Mouse (Mus musculus) embryonic facial prominence, embryonic 10.5 days (tissue): Measurements from ENCODE around the gene Llgl2. TPM values are rescaled to one million over a fixed set of nuclear protein-coding genes. Genes with fewer than 3 reads are reported as not detected.
A peak's percentile ranks its signal among the peaks of the same experiment; 100 is the strongest.

ENCODE experiments used
- DNase-seq: peaks from one replicate; pipeline ENCODE4 v3.0.0-alpha.2; 2017; ENCODE audit warnings: low spot score
- H3K27ac ChIP-seq: fragments of 300-500 bp; sonication (generic); replicated peaks from 2 replicates; pipeline ENCODE4 v1.5.1; 2016; ENCODE audit warnings: mild to moderate bottlenecking
- H3K27me3 ChIP-seq: fragments of 300-500 bp; sonication (generic); replicated peaks from 2 replicates; pipeline ENCODE4 v1.6.1; 2016; ENCODE audit warnings: low read depth, mild to moderate bottlenecking; ENCODE audit not compliant: poor library complexity, severe bottlenecking
- H3K36me3 ChIP-seq: fragments of 300-500 bp; sonication (generic); replicated peaks from 2 replicates; pipeline ENCODE4 v1.6.1; 2016; ENCODE audit warnings: mild to moderate bottlenecking, moderate library complexity
- H3K4me1 ChIP-seq: fragments of 300-500 bp; sonication (generic); 2 replicates; pipeline ENCODE4 v1.6.1; 2016
- H3K4me3 ChIP-seq: fragments of 300-500 bp; sonication (generic); 2 replicates; pipeline ENCODE4 v1.5.1; 2016; ENCODE audit warnings: mild to moderate bottlenecking, moderate library complexity
- H3K9me3 ChIP-seq: fragments of 300-500 bp; sonication (generic); 2 replicates; pipeline ENCODE4 v1.6.1; 2016; ENCODE audit warnings: mild to moderate bottlenecking
- WGBS: fragments of 180-500 bp; shearing (Covaris S2); methylation state at CpG from one replicate; pipeline ENCODE4 v1.1.7; 2016; 5-methylcytosine and 5-hydroxymethylcytosine counted together
- polyA plus RNA-seq: library from polyadenylated mRNA; unstranded; fragments of >200 nt; fragmentation: Nextera tagmentation; extraction: Ambion mirVana; gene quantifications from 2 replicates; pipeline ENCODE4 v1.2.1, GENCODE M21; 2016

Llgl2 gene
- polyA plus RNA-seq, 1 experiment from 2014 or later: 15.3 TPM

- Histone ChIP-seq H3K27me3 (peaks cover 77% of the 10 kb centered on the region), H3K36me3 (no peaks in the 10 kb centered on the region), H3K27ac (peak overlapping the region; percentile 70; the same call in 1 of the 2 replicates), H3K4me1 (peaks cover 84% of the 10 kb centered on the region), H3K4me3 (peak overlapping the region; percentile 23; the same call in 1 of the 2 replicates), H3K9me3 (no peaks in the 10 kb centered on the region)
- no peak for DNase-seq
- 15% methylated on average over 25 of the region's 25 CpGs for WGBS
Measured at GRCm38 (mm10) chr11:115830550-115831325, 6.9 kb downstream of the Llgl2 start.

GRCm38 (mm10) chr11:115831518-115831917, 7.7 kb downstream of the Llgl2 start:
- Histone ChIP-seq H3K4me3 (peak overlapping the region; percentile 23; the same call in 1 of the 2 replicates), H3K36me3 (no peaks in the 10 kb centered on the region), H3K9me3 (no peaks in the 10 kb centered on the region), H3K27ac (peak overlapping the region; percentile 70; the same call in 1 of the 2 replicates), H3K27me3 (peaks cover 77% of the 10 kb centered on the region), H3K4me1 (peaks cover 89% of the 10 kb centered on the region)
- DNase-seq: no peak
- WGBS: 35% methylated on average over 3 of the region's 3 CpGs

GRCm38 (mm10) chr11:115832064-115832463, 8.2 kb downstream of the Llgl2 start:
- Histone ChIP-seq H3K27me3 (peaks cover 74% of the 10 kb centered on the region), H3K4me3 (peak overlapping the region; percentile 26; the same call in 1 of the 2 replicates)
- no peak for DNase-seq

GRCm38 (mm10) chr11:115832523-115832922, 8.7 kb downstream of the Llgl2 start:
- peak; percentile 64 for DNase-seq
- Histone ChIP-seq H3K4me1 (peaks cover 89% of the 10 kb centered on the region), H3K36me3 (no peaks in the 10 kb centered on the region), H3K9me3 (no peaks in the 10 kb centered on the region), H3K4me3 (peak overlapping the region; percentile 26), H3K27ac (peak overlapping the region; percentile 78), H3K27me3 (peaks cover 69% of the 10 kb centered on the region)
- WGBS: 3% methylated on average over 8 of the region's 8 CpGs

More at GRCm38 (mm10) chr11:115832064-115832463, 8.2 kb downstream of the Llgl2 start:
- H3K36me3 ChIP-seq: no peaks in the 10 kb centered on the region
- 58% methylated on average over 6 of the region's 6 CpGs for WGBS
- no peaks in the 10 kb centered on the region for H3K9me3 ChIP-seq
- H3K4me1 ChIP-seq: peaks cover 92% of the 10 kb centered on the region
- peak overlapping the region; percentile 78; the same call in 1 of the 2 replicates for H3K27ac ChIP-seq

GRCm38 (mm10) chr11:115833021-115833513, 9.2 kb downstream of the Llgl2 start:
- no peaks in the 10 kb centered on the region for H3K9me3 ChIP-seq
- DNase-seq: peak; percentile 41
- no peaks in the 10 kb centered on the region for H3K36me3 ChIP-seq
- H3K27me3 ChIP-seq: peaks cover 64% of the 10 kb centered on the region
- H3K4me1 ChIP-seq: peaks cover 93% of the 10 kb centered on the region
- H3K27ac ChIP-seq: peak overlapping the region; percentile 78
- peak overlapping the region; percentile 26 for H3K4me3 ChIP-seq
- WGBS: 11% methylated on average over 8 of the region's 8 CpGs

- Histone ChIP-seq H3K36me3 (no peaks in the 10 kb centered on the region), H3K27ac (peak overlapping the region; percentile 52; the same call in 1 of the 2 replicates), H3K27me3 (peaks cover 55% of the 10 kb centered on the region), H3K4me3 (no peak overlapping the region), H3K9me3 (no peaks in the 10 kb centered on the region), H3K4me1 (peaks cover 96% of the 10 kb centered on the region)
- DNase-seq: no peak
- WGBS: 58% methylated on average over 6 of the region's 6 CpGs
Measured at GRCm38 (mm10) chr11:115834033-115834432, 10.2 kb downstream of the Llgl2 start.

GRCm38 (mm10) chr11:115836656-115837395, 13.0 kb downstream of the Llgl2 start:
- no peak overlapping the region for H3K4me3 ChIP-seq
- no peak overlapping the region for H3K27ac ChIP-seq
- H3K4me1 ChIP-seq: peaks cover 88% of the 10 kb centered on the region
- 48% methylated on average over 11 of the region's 11 CpGs for WGBS
- H3K27me3 ChIP-seq: peaks cover 28% of the 10 kb centered on the region
- DNase-seq: no peak
- no peaks in the 10 kb centered on the region for H3K36me3 ChIP-seq
- no peaks in the 10 kb centered on the region for H3K9me3 ChIP-seq

- H3K27me3 ChIP-seq: 0 out of 2 replicates have a peak, but pooled peaks cover 23% of the 10 kb centered on the region
- H3K4me3 ChIP-seq: no peak overlapping the region
- no peak for DNase-seq
- peaks cover 88% of the 10 kb centered on the region for H3K4me1 ChIP-seq
- whole genome bisulfite sequencing: 92% methylated on average over 22 of the region's 22 CpGs
- H3K36me3 ChIP-seq: no peaks in the 10 kb centered on the region
- no peak overlapping the region for H3K27ac ChIP-seq
- H3K9me3 ChIP-seq: no peaks in the 10 kb centered on the region
Measured at GRCm38 (mm10) chr11:115837606-115838345, 13.9 kb downstream of the Llgl2 start.

- WGBS: 39% methylated on average over 4 of the region's 4 CpGs
- H3K36me3 ChIP-seq: no peaks in the 10 kb centered on the region
- H3K9me3 ChIP-seq: no peaks in the 10 kb centered on the region
- H3K4me1 ChIP-seq: peaks cover 87% of the 10 kb centered on the region
- no peak overlapping the region for H3K4me3 ChIP-seq
- peak overlapping the region; percentile 68; the same call in 1 of the 2 replicates for H3K27ac ChIP-seq
- DNase-seq: peak; percentile 40
- 0 out of 2 replicates have a peak, but pooled peaks cover 16% of the 10 kb centered on the region for H3K27me3 ChIP-seq
Measured at GRCm38 (mm10) chr11:115838895-115839311, 15.1 kb downstream of the Llgl2 start.

- Histone ChIP-seq H3K27ac (peak overlapping the region; percentile 68), H3K36me3 (no peaks in the 10 kb centered on the region), H3K9me3 (no peaks in the 10 kb centered on the region), H3K4me1 (peaks cover 87% of the 10 kb centered on the region), H3K4me3 (no peak overlapping the region), H3K27me3 (0 out of 2 replicates have a peak, but pooled peaks cover 16% of the 10 kb centered on the region)
- 46% methylated on average over 3 of the region's 3 CpGs for whole genome bisulfite sequencing
- DNase-seq: no peak
Measured at GRCm38 (mm10) chr11:115839732-115840131, 15.9 kb downstream of the Llgl2 start.

- 0 out of 2 replicates have a peak, but pooled peaks cover 8% of the 10 kb centered on the region for H3K27me3 ChIP-seq
- H3K27ac ChIP-seq: no peak overlapping the region
- no peaks in the 10 kb centered on the region for H3K9me3 ChIP-seq
- H3K4me1 ChIP-seq: peaks cover 80% of the 10 kb centered on the region
- WGBS: 83% methylated on average over 6 of the region's 6 CpGs
- H3K36me3 ChIP-seq: peaks cover 9% of the 10 kb centered on the region
- DNase-seq: no peak
- no peak overlapping the region for H3K4me3 ChIP-seq
Measured at GRCm38 (mm10) chr11:115841044-115841443, 17.2 kb downstream of the Llgl2 start.
